Mouse (Mus musculus) spleen, postnatal 4 days (tissue): ENCODE results near the gene Taar8c.
"Not testable (repeated sequence)": the region's sequence is repeated elsewhere in the genome, so short reads cannot be mapped to it uniquely, and the experiment has no call there.

Source experiments
- DNase-seq, 2 experiments: peaks; one replicate each; pipeline ENCODE4 v3.0.0; 2022; ENCODE audit warnings: low spot score in 2 of 2

Gene Taar8c

DNA sequence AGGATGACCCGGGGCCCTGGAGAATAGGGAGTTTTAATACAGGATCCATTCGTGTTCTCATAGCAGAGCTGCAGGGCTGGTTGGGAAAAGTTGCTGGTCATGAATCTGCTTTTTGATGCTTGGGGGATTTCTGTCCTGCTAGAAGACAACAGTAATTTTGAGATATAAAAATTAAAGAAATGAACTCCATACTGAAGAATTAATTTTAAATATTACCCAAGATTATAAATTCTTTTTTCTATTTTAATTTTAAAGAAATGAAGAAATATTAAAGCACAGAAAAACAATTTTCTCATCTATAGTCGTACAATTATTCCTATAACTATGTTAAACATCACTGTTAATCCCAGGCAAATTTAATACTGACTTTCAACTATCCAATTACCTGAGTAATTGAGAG, at the start of gene Taar8c:
TSS of gene Taar8c (minus strand) at position 101 of the 400 bp plus-strand sequence.
- DNase-seq = not testable (repeated sequence)

DNA sequence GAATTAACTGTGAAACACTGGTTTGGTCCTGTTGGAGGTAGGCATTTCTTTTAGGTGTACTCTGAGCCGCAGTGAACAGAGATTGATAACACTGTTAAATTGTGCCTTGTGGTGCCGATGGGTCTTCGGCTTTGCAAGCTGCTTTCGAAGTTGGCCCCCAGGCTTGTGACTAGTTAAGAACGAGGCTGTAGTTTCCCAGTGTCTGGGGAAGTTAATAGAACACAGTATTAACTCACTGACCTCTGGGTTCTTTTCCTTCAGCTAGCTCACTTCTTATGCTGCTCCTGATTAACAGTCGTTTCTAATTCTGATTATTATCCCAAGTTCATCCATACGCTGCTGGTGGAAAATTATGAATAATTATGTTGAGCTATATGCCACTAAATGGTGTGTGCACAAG, 48.4 kb upstream of the Taar8c start:
- DNase-seq = no peak

DNA sequence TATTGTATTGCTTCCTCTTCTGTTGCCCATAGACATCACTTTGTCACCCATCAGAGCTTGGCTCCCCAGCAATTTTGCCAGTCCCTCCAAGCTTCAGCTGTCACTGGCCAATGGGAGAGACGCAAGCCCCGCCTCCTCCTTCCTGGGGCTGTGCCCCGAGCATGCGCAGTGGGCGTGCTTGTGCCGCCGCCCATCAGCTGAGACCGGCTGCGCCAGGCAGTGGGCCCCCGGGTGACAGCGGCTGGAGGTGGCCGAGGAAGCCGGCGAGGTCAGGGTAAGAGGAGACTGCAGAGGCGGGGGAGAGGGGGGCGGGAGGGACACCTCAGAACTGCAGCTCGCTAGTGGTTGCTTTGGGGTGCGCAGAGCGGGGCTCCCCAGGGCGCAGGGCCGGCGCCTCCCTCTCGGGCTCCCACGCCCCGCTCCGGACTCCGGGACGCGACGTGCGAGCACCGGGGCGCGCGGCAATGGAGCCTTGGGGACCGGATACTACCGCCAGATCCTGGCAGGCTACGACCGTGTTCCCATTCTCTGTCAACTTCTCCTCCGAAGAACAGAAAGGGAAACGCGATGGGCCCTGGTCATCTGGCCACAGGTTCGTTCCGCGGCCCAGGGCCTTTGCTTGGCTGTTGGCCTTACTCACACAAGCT, 47.5 kb upstream of the Taar8c start, which contains the start of gene Stx7:
TSS of gene Stx7 (plus strand) at position 168 of the 647 bp plus-strand sequence.
- DNase-seq = peak; percentile 94 to 97

DNA sequence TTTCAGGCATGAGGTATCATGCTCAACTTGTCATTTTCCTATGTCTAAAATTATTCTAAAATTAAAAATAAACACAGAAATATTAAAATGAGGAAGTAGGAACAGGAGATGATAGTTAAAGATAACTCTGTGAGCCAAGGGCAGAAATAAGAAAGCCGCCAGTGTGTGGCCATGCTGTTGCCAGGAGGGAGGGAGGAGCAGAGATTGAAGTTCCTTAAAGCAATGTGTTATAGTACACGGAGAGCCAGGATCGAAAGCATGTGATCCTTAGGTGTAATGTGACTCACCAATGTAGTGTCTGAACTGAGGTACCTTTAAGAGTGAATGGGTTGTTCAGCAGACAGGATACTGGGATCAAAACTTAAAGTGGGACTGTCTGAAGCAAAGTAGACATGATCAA, 41.0 kb upstream of the Taar8c start:
- no peak for DNase-seq

DNA sequence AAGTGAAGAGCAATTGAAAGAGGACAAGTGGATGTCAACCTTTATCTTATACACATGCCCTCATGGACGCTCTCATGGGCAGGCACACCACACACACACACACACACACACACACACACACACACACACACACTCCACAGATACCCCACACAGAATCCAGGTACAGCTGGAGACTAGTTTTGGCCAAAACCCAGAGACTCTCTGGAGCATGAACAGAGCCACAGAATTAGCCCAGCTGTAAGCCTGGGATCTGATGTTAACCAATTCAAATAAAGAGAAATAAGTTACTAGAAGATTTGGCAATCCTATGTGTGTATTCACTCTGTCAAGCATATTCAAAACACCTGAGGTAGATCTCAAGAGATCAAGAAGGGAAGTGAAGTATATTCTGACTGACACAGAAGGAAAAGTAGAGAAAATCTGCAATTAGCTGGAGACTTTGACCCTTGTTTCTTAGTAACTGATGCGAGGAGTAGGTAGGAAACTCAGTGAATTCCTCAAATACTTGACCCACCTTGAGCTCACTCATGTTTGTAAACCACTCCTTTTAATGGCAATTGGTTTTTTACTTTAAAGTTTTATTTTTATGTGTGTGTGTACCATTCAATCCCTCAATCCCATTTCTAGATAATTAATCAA, 37.0 kb upstream of the Taar8c start:
- no peak for DNase-seq

DNA sequence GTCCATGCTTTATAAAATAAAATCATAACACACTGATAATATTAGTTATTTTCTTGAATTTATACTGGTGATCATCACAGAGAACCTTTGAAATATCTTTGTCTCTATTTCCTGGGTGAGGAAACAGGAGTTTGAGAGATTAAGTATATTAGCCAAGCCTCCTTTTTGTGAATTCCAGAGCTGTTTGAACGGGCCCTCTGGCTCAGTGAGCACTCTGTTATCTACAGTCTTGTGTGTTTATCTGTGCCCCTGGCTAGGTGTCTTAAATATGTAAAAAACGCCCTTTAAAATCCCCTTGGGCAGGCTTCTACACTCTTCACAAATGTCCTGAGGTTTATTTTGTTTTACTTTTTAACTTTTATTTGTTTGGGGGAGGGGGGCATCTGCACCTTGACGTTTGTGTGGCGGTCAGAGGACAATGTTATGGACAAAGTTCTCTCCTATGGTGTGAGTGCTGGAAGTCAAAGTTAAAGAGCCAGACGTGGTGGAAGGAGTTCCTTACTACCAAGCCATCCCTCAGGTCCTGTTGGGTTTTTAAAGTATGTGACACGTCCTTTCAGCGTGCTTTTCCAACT, 32.4 kb upstream of the Taar8c start:
- no peak for DNase-seq

DNA sequence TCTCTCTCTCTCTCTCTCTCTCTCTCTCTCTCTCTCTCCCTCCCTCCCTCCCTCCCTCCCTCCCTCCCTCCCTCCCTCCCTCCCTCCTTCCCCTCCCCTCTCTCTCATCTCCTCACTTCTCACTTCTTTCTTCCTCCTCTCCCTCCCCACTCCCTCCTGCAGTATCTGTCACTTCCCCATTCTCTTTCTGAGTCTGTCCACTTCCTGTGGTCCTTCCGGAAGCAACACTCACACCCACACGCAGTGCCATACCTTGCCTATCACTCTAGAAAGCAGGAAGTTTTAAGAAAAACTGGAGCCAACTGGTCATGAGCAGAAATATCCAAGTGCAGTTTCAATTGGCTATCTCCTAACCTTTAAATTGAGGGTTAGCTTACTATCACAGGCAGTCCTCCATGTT, 31.4 kb upstream of the Taar8c start:
- no peak for DNase-seq

DNA sequence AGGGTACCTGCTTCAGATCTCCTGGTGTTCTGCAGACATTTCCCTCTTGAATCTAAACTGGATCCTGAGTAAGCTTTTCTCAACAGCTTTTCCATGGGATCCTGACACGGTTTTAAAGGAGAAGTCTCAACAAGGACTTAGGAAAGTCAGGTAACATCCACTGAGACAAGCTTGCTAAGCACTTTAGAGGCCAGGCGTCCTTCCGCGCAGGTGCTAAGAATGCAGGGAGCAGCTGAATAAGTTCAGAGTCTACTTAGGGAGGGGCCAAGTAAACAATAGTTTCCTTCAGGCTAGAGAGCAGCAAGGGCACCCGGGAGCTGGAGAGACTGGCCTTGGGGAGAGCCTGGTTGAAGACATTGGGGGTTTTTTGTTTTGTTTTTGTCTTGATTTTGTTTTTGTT, 30.6 kb upstream of the Taar8c start:
- no peak for DNase-seq

DNA sequence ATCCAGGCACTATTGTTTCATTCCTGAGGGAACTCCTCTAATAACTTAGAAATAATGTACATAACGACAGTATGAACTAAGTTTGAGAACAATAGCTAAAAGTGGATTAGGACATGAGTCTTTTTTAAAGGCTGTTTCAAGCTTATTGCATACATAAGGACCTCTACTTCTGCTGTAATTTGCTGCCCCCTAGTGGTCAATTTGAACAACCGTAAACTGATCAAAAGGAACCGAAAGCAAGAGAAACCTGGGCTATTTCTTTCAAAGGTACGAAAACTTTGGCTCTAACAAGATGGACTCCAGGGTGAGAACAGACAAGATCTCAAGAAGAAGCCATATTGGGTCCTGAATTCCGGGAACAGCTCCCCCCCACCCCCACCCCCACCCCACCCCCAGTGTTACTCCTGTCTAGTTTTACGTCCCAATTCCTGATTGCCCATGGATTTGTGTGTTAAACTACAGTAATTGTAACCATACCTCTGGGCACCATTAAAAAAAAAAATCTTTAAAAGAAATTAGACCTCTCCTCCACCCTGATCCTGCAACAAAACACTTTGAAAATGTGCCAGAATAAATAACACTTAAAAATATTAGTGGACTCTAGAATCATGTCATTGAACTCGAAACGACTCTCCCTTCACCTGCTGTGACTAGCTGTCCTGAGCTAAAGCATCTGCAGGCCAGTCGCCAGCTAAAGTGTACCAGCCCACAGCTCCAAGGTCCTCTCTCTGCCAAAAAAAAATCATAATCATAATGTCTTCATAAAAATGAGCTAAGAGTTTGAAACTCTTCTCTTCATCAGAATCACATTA, 29.9 kb upstream of the Taar8c start:
- peak; percentile 55 to 76 for DNase-seq

DNA sequence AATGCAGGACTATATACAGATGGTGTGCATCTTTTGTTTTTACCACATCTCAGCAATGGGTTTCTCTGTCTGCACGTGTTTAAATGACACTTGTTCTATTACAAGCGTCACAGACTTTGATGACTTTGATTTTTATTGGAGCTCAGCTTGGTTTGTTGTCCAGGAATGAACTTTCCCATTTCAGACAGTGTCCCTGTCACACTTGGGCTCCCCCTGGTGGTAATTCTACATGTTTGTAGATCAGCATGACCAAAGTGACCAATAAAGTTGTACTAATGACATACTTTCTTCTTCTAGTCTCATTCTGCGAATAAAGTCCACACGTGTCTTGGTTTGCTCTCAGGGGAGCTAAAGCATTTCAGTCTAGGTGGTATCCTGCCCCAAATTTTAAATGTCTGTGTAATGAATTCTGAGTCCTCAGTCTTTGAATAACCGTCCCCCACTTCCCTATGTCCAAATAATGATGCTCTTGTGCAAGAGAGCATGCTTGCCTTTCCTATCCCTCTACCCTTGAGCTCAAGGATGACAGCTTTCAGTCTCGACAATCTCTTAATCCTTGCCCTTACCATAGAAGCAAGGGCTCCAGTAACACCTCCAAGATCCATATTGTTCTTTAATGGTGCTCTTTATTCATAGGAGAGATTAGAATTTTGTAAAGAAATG, 9.5 kb upstream of the Taar8c start:
- peak in 1 of 2 experiments; percentile 18 for DNase-seq

DNA sequence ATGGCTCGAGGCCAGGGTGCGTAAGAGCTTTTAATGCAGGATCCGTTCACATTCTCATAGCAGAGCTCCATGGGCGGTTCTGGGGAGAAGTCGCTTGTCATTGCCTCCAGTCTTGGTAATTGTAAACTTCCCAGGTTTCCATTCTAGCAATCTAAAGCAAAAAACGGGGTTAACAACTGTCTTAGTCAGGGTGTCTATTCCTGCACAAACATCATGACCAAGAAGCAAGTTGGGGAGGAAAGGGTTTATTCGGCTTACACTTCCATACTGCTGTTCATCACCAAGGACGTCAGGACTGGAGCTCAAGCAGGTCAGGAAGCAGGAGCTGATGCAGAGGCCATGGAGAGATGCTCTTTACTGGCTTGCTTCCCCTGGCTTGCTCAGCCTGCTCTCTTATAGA, 7.7 kb upstream of the Taar8c start, which contains the start of gene Taar9:
TSS of gene Taar9 (minus strand) at position 101 of the 400 bp plus-strand sequence.
- not testable (repeated sequence) for DNase-seq

DNA sequence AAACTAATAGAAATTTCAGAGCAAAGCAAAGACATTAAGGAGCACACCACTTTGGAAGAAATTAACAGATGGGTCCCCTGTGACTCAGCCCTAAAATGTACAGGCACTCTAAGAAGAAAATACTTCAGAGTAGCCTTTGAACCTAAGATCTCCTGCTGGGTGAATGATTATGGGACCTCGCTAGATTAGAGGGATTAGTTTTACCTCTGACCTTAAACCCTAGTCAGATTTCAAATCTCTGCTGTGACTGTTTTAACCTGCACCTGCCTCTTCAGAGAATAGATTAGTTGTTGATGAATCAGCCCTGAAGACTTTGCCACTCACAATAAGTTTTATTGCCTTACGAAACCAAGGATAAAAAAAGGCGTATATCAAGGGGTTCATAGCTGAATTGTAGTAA, 6.5 kb upstream of the Taar8c start:
- no peak for DNase-seq

DNA sequence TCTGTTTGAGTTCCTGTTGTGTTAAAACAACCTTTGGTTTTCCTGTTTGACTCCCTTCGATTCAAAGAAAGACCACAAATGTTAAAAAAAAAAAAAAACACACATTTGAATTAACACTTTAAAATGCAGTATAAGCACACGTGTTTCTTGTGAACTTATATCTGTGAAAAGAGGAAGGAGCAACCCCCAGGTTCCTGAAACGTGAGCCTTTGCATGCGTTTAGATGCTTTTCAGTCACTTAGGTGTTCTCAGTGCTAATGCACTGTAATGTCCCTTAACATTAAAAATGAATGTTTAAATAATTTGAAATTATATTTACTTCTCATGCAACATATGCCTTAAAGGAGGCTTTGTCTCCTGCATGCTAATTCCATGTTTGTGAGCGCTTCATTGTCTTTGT, 6.0 kb upstream of the Taar8c start:
- DNase-seq = no peak

DNA sequence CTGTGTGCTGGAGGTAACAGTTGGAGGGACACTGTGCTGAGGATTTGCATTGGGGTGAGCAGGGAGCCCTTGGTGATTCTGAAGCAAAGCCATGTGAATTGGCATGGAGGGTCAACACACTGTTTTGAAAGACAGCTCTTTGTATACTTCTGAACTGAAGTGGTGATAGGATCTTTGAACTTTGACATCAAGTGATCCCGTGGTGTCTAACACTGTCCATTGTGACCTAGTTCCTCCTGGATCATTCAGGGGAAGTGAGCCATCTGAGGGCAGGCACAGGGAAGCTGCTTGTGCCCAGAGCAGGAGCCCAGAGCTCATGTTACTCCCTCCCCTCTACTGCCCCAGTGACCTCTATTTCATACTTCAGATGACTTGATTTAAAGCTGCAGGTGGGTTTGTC, 1.6 kb upstream of the Taar8c start:
- not testable (repeated sequence) for DNase-seq

DNA sequence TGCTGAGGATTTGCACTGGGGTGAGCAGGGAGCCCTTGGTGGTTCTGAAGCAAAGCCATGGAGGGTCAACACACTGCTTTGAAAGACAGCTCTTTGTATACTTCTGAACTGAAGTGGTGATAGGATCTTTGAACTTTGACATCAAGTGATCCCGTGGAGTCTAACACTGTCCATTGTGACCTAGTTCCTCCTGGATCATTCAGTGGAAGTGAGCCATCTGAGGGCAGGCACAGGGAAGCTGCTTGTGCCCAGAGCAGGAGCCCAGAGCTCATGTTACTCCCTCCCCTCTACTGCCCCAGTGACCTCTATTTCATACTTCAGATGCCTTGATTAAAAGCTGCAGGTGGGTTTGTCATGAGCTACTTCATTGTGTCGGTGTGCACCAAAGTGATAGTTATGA, 4.7 kb downstream of the Taar8c start:
- DNase-seq = not testable (repeated sequence)

DNA sequence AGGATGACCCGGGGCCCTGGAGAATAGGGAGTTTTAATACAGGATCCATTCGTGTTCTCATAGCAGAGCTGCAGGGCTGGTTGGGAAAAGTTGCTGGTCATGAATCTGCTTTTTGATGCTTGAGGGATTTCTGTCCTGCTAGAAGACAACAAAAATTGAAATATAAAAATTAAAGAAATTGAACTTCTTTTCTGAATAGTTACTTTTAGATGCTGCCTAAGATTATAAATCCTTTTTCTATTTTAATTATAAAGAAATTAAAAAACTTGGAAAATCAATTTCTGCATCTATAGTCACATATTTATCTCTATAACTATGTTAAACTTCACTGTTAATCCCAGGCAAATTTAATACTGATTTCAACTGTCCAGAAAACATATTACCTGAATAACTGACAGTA, 9.5 kb downstream of the Taar8c start, which contains the start of gene Taar8b:
TSS of gene Taar8b (minus strand) at position 101 of the 400 bp plus-strand sequence.
- DNase-seq = no peak

DNA sequence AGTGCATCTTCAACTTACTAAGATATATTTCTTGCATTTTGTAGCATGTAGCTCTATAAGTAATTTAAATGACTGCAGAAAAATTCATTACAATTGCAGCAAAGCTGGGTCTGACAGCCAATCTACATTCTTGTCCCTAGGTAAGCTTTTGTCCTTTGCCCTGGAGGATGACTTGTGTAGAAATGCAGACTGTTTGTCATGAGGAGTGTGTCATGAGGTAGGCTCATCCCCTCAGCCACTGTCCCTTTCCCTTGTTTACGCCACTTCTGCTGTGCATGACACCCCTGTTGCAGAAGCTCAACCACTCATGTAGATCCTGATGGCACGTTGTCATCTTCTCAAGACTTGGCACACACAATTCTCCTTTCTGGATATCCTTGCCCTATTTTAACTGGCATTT, 14.5 kb downstream of the Taar8c start:
- no peak for DNase-seq

DNA sequence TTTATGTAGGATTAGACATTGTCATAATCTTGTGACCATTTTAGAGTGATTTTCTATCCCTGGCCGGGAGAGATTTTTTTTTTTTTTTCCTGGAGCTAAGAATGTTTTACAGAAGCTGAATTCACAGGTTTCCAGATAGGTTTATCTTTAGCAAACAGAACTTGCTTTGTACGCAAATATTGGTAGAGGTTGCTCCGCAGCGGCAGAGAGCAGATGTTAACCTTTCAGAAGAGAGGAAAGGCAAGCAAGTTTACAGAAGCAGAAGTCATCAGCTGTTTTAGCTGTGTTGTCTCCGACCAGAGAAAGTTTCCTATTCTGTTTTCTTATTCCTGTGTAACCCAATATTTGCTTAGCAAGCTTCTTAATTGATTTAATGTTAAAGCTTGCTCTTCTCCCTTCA, 15.2 kb downstream of the Taar8c start:
- DNase-seq = no peak

DNA sequence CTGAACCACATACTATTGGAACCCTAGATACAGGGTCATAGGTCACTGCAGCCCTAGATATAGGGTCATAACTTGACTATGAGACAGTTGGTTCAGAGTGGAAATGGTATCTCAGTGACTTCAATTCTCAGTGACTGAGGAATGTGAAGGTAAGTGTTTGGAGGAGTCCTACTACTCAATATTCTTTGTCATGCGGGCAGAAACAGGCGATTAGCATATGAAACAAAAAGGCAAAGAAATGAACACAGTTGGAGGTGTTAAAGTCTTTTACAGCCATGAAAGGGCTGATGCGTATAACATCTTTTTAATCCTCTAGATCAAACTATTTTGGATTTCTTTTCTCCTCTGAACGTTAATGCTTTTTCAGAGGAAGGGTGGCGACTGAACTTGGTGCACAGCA, 15.8 kb downstream of the Taar8c start:
- DNase-seq = no peak

DNA sequence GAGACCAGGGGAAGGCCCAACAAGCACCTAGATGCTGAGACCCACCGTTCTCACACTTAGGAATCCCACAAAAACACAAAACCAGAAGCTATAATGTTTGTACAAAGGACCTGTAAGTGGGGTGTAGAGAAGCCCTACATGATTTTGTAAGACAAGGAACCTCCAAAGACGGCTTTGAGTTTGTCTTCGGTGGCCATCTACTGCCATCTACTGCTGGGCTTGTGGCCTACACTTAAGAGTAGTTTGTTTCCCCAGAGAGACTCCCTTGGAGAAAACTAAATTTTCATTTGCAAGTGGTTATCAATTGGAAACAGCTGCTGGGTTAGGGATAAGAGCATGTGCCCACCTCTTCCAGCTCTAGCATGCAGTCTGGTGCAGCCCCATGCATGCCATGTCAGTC, 21.5 kb downstream of the Taar8c start:
- DNase-seq = peak; percentile 16 to 62

DNA sequence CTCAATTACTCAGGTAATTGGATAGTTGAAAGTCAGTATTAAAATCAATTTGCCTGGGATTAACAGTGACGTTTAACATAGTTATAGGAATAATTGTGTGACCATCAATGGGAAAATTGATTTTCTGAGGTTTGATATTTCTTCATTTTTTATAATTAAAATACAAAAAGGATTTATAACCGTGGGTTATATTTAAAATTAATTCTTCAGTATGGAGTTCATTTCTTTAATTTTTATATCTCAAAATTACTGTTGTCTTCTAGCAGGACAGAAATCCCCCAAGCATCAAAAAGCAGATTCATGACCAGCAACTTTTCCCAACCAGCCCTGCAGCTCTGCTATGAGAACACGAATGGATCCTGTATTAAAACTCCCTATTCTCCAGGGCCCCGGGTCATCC, 25.5 kb downstream of the Taar8c start, which contains the start of gene Taar8a:
TSS of gene Taar8a (plus strand) at position 301 of the 400 bp plus-strand sequence.
- DNase-seq = not testable (repeated sequence)
